Comparison of ENCODE assay signal across 10 mouse cellular contexts in genomic region chr14:25462975-25463374, GRCm38 (mm10). TPM values are rescaled to one million over a fixed set of nuclear protein-coding genes. Genes with fewer than 3 reads are reported as not detected.
DNase-seq lines count a peak whose midpoint lies in the region; ATAC-seq lines count a peak whose summit lies in the region.
"Had no signal": no experiment of that assay in that cellular context is flagged by ENCODE, and none has a peak within 500 bp of the region (broad histone marks: within the 10 kb centered on the region; RNA-seq: fewer than 3 reads in every experiment).

No protein-coding gene starts in this region.

- intact Hi-C loops in heart, postnatal 25 days (cut with DNase I) = loop anchor here (5.0 kb wide), 1 partner anchor 236 kb away; no protein-coding TSS in a partner anchor

- no peaks in the 10 kb centered on the region for H3K9me3 ChIP-seq in heart, embryonic 15.5 days (replicated peaks)
- no peaks in the 10 kb centered on the region for H3K9me3 ChIP-seq in embryonic facial prominence, embryonic 13.5 days
- H3K9me3 ChIP-seq in neural tube, embryonic 12.5 days = no peaks in the 10 kb centered on the region
- H3K9me3 ChIP-seq: stomach, embryonic 15.5 days had no signal

- no peak for ATAC-seq in heart, embryonic 15.5 days (replicated peaks; ENCODE audit: insufficient number of reproducible peaks, insufficient read depth, low FRiP score, low read depth)
- no peak for ATAC-seq in embryonic facial prominence, embryonic 13.5 days (ENCODE audit: insufficient number of reproducible peaks, insufficient read depth, low FRiP score, low TSS enrichment, low read depth)
- no peak for ATAC-seq in neural tube, embryonic 12.5 days (ENCODE audit: low FRiP score, low read depth)
- ATAC-seq: intestine, postnatal 0 days had no signal

- no peaks in the 10 kb centered on the region for H3K36me3 ChIP-seq in heart, embryonic 15.5 days
- H3K36me3 ChIP-seq in embryonic facial prominence, embryonic 13.5 days = no peaks in the 10 kb centered on the region
- no peaks in the 10 kb centered on the region for H3K36me3 ChIP-seq in neural tube, embryonic 12.5 days
- H3K36me3 ChIP-seq: stomach, embryonic 15.5 days had no signal

- H3K27ac ChIP-seq in heart, embryonic 15.5 days = no peak overlapping the region
- no peak overlapping the region for H3K27ac ChIP-seq in embryonic facial prominence, embryonic 13.5 days
- no peak overlapping the region for H3K27ac ChIP-seq in neural tube, embryonic 12.5 days

- H3K4me2 ChIP-seq in heart, embryonic 15.5 days = no peak overlapping the region
- peak overlapping the region; percentile 94; the same call in 1 of the 2 replicates for H3K4me2 ChIP-seq in embryonic facial prominence, embryonic 13.5 days
- H3K4me2 ChIP-seq in neural tube, embryonic 12.5 days (replicated peaks) = peak overlapping the region; percentile 96
- H3K4me2 ChIP-seq: stomach, embryonic 15.5 days had no signal

- no peak overlapping the region for H3K4me3 ChIP-seq in heart, embryonic 15.5 days
- no peak overlapping the region for H3K4me3 ChIP-seq in embryonic facial prominence, embryonic 13.5 days
- H3K4me3 ChIP-seq in neural tube, embryonic 12.5 days = no peak overlapping the region
- H3K4me3 ChIP-seq: stomach, embryonic 15.5 days had no signal

- WGBS in heart, embryonic 15.5 days = 20% methylated on average over 1 of the region's 1 CpGs
- 20% methylated on average over 1 of the region's 1 CpGs for WGBS in embryonic facial prominence, embryonic 13.5 days
- WGBS in neural tube, embryonic 12.5 days = 0% methylated on average over 1 of the region's 1 CpGs

- no peaks in the 10 kb centered on the region for H3K27me3 ChIP-seq in heart, embryonic 15.5 days
- no peaks in the 10 kb centered on the region for H3K27me3 ChIP-seq in embryonic facial prominence, embryonic 13.5 days
- H3K27me3 ChIP-seq in neural tube, embryonic 12.5 days (replicated peaks) = no peaks in the 10 kb centered on the region
- H3K27me3 ChIP-seq: stomach, embryonic 15.5 days had no signal

- peaks cover 71% of the 10 kb centered on the region for H3K4me1 ChIP-seq in heart, embryonic 15.5 days (replicated peaks)
- H3K4me1 ChIP-seq in embryonic facial prominence, embryonic 13.5 days = peaks cover 72% of the 10 kb centered on the region
- peaks cover 72% of the 10 kb centered on the region for H3K4me1 ChIP-seq in neural tube, embryonic 12.5 days

- peak overlapping the region; percentile 9; the same call in 1 of the 2 replicates for H3K9ac ChIP-seq in heart, embryonic 15.5 days
- 0 out of 2 replicates have a peak overlapping the region, but pooled peaks have one; percentile 99 for H3K9ac ChIP-seq in embryonic facial prominence, embryonic 13.5 days
- peak overlapping the region; percentile 23 for H3K9ac ChIP-seq in neural tube, embryonic 12.5 days
- H3K9ac ChIP-seq: stomach, embryonic 15.5 days had no signal

- DNase-seq in heart, postnatal 25 days (ENCODE audit: low spot score) = no peak
- peak; percentile 13 for DNase-seq in kidney, postnatal 10 days
- DNase-seq in frontal cortex, postnatal 36 days (ENCODE audit: low spot score in 2 of 2) = no peak
- DNase-seq in testis, postnatal 14 days (ENCODE audit: low spot score) = no peak
- DNase-seq: lung, embryonic 14.5 days had no signal

RNA-seq across cellular contexts. Expression of gene Zmiz1, which starts 4.0 kb away (rescaled TPM):
- 22.1 and 26.2 TPM in 2 replicates for polyA plus RNA-seq in heart, embryonic 15.5 days (2015; fragmentation: Nextera tagmentation; extraction: Ambion mirVana)
- total RNA-seq in heart, postnatal 25 days (2021) = 10 to 100 TPM; 40.2 to 49.9 TPM
- 44.3 and 52.9 TPM in 2 replicates for polyA plus RNA-seq in embryonic facial prominence, embryonic 13.5 days (2015; fragmentation: Nextera tagmentation; extraction: Ambion mirVana)
- 62.2 and 63.4 TPM in 2 replicates for polyA plus RNA-seq in neural tube, embryonic 12.5 days (2016; fragmentation: Nextera tagmentation; extraction: Ambion mirVana)

Comparison
In these comparisons a context has a peak if more than half of its experiments do, and no peak if none do; other contexts are left out.
1. H3K9ac ChIP-seq: peak in every context shown above with its lines; median percentile 99 in embryonic facial prominence, embryonic 13.5 days; 23 in neural tube, embryonic 12.5 days; 9 in heart, embryonic 15.5 days.